Mouse (Mus musculus): Measurements from ENCODE around the gene Samd4.

- TF ChIP-seq POLR2A (IDR thresholded peaks at IDR 0.05; ENCODE audit: insufficient read depth, low read length) (no peak), CTCF (IDR thresholded peaks at IDR 0.05; ENCODE audit: low read depth, low read length) (no peak)
Measured at GRCm38 (mm10) chr14:47051743-47052610, 169.3 kb downstream of the Samd4 start.
